Mouse (Mus musculus): ENCODE measurements around the gene Epha3.

GRCm38 (mm10) chr16:63569746-63570145, 294.2 kb downstream of the Epha3 start:
- TF ChIP-seq GATA1 (IDR thresholded peaks at IDR 0.05; ENCODE audit: borderline replicate concordance, low read length) (no peak), FLI1 (IDR thresholded peaks at IDR 0.05; ENCODE audit: low read length) (no peak)
